Mouse (Mus musculus): Measurements from ENCODE around the gene Ankle2. TPM values are rescaled to one million over a fixed set of nuclear protein-coding genes. Genes with fewer than 3 reads are reported as not detected.

The Ankle2 gene
- polyA plus RNA-seq, 1 experiment from 2014 or later, result 32.0 TPM

DNA sequence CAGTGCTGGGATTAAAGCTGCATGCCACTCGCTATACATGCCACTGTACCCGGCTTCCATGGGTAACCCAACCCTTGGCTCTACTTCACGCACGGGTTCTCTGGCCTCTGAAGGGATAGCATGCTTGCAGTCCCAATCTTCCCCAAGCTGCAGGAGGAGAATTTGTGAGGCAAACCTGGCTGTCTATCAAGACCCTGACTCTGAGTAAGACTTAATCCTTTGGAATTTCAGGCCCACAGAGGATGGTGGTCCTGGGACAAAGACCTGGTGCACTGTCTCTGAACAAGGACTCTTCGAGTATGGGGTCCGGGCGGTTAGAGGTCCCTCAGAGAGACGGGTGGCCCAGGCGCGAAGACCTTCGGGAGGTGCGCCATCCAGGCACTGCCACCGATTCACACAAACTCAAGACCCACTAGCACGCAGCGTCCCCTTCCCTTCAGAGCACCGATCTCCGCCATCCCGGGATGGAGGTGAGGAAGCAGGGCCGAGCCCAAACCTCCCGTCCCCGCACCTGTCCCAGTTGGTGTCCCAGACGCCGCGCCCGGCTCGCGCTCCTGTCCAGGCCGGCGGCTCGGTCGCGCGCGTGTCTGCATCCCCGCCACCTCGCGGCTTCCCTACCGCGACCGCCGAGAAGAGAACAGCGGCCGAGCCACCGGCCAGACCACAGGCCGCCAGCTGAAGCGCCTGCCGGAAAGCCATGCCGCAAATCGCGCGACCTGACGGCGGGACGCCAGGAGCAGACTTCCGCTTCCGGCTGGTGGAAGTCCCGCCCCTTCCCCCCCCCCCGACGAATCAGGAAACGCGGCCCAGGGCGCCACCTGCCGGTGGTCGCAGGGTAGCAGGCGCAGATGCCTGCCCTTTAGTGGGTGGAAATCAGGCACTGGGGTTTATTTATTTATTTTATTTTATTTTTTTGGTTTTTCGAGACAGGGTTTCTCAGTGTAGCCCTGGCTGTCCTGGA lies 38.6 kb downstream of the Ankle2 start, which contains the start of gene Pgam5:
Gene Pgam5, minus strand, starts transcription at position 773 of the 961 bp plus-strand sequence.
- peaks cover 35% of the 10 kb centered on the region for H3K79me2 ChIP-seq (ENCODE audit: inconsistent target)

GRCm38 (mm10) chr5:110270242-110270641 lies 39.4 kb downstream of the Ankle2 start:
- WGBS (ENCODE audit: missing documents), result 100% methylated on average over 4 of the region's 6 CpGs

More for the DNA sequence above, 38.6 kb downstream of the Ankle2 start, which contains the start of gene Pgam5:
- Histone ChIP-seq H3K27ac (peak within 1 kb of the TSS; percentile 24; the same call in 1 of the 2 replicates), H3K36me3 (ENCODE audit: inconsistent target) (peaks cover 12% of the 10 kb centered on the region; the same call in 1 of the 2 replicates), H3K4me3 (ENCODE audit: inconsistent target) (peak within 1 kb of the TSS; percentile 91)
- WGBS (ENCODE audit: missing documents), result 3% methylated on average over 61 of the region's 66 CpGs

DNA sequence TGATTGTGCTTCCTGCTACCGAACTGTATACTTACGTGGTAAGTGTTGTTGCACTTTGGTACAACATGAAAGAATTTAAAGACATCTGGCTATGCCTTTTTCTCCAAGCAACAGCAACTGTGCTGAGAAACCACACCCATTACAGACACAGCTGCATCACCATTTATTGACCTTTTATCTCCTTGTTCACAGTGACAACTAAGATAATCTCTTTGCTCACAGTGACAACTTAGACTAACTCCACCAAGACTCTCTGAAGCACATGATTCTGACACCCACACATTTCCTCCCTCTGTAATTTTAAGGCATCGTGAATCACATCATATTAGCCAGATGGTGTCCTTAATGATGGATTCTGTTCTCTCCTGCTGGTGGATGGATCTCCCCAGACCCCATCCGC lies 43.3 kb downstream of the Ankle2 start:
- Histone ChIP-seq H3K27ac (no peak overlapping the region), H3K36me3 (ENCODE audit: inconsistent target) (no peaks in the 10 kb centered on the region), H3K4me3 (ENCODE audit: inconsistent target) (no peak overlapping the region), H3K79me2 (ENCODE audit: inconsistent target) (peaks cover 3% of the 10 kb centered on the region)
- WGBS (ENCODE audit: missing documents), result 96% methylated on average over 4 of the region's 4 CpGs

More at GRCm38 (mm10) chr5:110270242-110270641, 39.4 kb downstream of the Ankle2 start:
- peaks cover 35% of the 10 kb centered on the region for H3K79me2 ChIP-seq (ENCODE audit: inconsistent target)
- H3K4me3 ChIP-seq (ENCODE audit: inconsistent target), result no peak overlapping the region
- no peak overlapping the region for H3K27ac ChIP-seq
- H3K36me3 ChIP-seq (ENCODE audit: inconsistent target), result peaks cover 4% of the 10 kb centered on the region; the same call in 1 of the 2 replicates

DNA sequence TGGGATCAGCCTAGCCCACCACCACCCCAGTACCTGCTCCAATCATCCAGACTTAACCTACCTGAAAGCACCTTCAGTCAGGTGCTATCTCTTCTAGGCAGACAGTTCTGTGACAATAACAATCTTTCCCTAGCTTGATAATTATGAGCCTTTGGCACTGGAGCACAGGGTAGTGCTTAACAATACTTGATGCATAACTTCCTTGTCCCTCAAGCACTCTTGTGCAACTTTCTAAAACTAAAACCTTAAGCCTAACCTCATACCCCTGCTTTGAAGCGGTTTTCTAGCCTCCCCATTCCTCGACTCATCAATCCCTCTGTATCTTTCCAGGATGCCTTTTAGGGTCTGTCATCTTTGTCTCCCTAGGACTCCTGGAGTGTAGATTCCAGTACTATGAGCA lies 44.0 kb downstream of the Ankle2 start:
- Histone ChIP-seq H3K27ac (no peak overlapping the region), H3K4me3 (ENCODE audit: inconsistent target) (no peak overlapping the region), H3K36me3 (ENCODE audit: inconsistent target) (no peaks in the 10 kb centered on the region), H3K79me2 (ENCODE audit: inconsistent target) (no peaks in the 10 kb centered on the region)
- 87% methylated on average over 2 of the region's 2 CpGs for WGBS (ENCODE audit: missing documents)

DNA sequence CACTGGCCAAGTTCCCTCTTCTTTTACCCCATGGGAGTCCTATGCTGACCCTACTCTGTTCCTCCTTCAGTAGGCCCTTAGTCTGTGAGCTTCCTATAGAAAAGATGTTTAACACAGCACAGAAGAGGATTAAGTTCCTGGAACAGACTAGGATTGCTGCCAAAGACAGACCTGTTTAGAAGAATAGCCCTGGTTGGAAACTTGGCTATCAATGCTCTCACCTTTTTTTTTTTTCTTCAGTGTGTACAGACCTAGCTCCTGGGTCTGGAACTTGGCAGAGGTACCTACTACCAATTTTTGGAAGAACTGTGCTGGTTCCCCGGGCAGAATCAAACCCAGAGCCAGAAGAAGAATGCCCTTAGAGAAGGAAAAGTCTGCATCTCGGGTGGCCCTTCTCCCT lies 45.6 kb downstream of the Ankle2 start:
- no peaks in the 10 kb centered on the region for H3K36me3 ChIP-seq (ENCODE audit: inconsistent target)
- 86% methylated on average over 2 of the region's 2 CpGs for WGBS (ENCODE audit: missing documents)

GRCm38 (mm10) chr5:110276910-110277309 lies 46.1 kb downstream of the Ankle2 start:
- H3K4me3 ChIP-seq (ENCODE audit: inconsistent target), result no peak overlapping the region
- 100% methylated on average over 1 of the region's 1 CpGs for WGBS (ENCODE audit: missing documents)
- H3K27ac ChIP-seq, result no peak overlapping the region
- H3K79me2 ChIP-seq (ENCODE audit: inconsistent target), result no peaks in the 10 kb centered on the region
- H3K36me3 ChIP-seq (ENCODE audit: inconsistent target), result no peaks in the 10 kb centered on the region

More for the DNA sequence above, 45.6 kb downstream of the Ankle2 start:
- H3K79me2 ChIP-seq (ENCODE audit: inconsistent target), result no peaks in the 10 kb centered on the region
- no peak overlapping the region for H3K4me3 ChIP-seq (ENCODE audit: inconsistent target)
- no peak overlapping the region for H3K27ac ChIP-seq

DNA sequence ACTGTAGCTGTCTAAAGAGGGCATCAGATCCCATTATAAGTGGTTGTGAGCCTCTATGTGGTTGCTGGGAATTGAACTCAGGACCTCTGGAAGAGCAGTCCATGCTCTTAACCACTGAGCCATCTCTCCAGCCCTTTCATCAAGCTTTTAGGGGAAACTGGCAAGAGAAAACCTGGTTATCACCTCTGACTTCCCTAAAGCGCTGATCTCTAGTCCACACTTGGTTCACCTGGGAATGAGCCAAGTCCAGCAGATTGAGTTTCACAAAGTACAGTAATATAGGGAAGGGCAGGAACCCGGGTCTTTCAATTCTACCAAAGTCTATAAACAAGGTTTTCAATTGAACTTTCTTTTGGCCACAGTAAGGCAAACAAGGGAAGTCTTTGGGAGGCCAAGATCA lies 51.2 kb downstream of the Ankle2 start:
- H3K36me3 ChIP-seq (ENCODE audit: inconsistent target), result no peaks in the 10 kb centered on the region
- 86% methylated on average over 2 of the region's 2 CpGs for WGBS (ENCODE audit: missing documents)
- H3K27ac ChIP-seq, result no peak overlapping the region
- H3K4me3 ChIP-seq (ENCODE audit: inconsistent target), result no peak overlapping the region
- H3K79me2 ChIP-seq (ENCODE audit: inconsistent target), result no peaks in the 10 kb centered on the region

GRCm38 (mm10) chr5:110284536-110284935 lies 53.7 kb downstream of the Ankle2 start:
- Histone ChIP-seq H3K79me2 (ENCODE audit: inconsistent target) (no peaks in the 10 kb centered on the region), H3K27ac (no peak overlapping the region), H3K4me3 (ENCODE audit: inconsistent target) (peak overlapping the region; percentile 59), H3K36me3 (ENCODE audit: inconsistent target) (no peaks in the 10 kb centered on the region)
- 0% methylated on average over 4 of the region's 4 CpGs for WGBS (ENCODE audit: missing documents)

DNA sequence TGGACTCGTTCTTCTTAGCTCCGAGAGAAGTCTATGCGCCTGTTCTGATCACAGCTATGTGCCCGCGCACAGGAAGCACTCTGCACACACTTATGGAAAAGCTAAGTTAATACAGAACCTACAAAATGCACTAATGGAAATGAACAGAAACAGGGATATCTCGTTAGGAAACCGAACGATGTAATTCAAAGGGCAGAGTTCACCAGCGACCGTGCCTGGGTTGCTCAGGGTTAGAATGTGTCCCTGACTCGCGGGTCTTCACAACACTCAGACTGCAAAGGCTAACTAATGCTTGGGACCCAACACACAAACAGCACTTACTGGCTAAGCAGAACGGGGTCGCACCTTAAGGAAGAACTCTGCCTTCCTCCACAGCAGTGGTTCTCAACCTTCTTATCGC lies 54.4 kb downstream of the Ankle2 start:
- peak overlapping the region; percentile 59 for H3K4me3 ChIP-seq (ENCODE audit: inconsistent target)
- no peaks in the 10 kb centered on the region for H3K36me3 ChIP-seq (ENCODE audit: inconsistent target)
- H3K79me2 ChIP-seq (ENCODE audit: inconsistent target), result no peaks in the 10 kb centered on the region
- H3K27ac ChIP-seq, result no peak overlapping the region
- WGBS (ENCODE audit: missing documents), result 2% methylated on average over 15 of the region's 15 CpGs

DNA sequence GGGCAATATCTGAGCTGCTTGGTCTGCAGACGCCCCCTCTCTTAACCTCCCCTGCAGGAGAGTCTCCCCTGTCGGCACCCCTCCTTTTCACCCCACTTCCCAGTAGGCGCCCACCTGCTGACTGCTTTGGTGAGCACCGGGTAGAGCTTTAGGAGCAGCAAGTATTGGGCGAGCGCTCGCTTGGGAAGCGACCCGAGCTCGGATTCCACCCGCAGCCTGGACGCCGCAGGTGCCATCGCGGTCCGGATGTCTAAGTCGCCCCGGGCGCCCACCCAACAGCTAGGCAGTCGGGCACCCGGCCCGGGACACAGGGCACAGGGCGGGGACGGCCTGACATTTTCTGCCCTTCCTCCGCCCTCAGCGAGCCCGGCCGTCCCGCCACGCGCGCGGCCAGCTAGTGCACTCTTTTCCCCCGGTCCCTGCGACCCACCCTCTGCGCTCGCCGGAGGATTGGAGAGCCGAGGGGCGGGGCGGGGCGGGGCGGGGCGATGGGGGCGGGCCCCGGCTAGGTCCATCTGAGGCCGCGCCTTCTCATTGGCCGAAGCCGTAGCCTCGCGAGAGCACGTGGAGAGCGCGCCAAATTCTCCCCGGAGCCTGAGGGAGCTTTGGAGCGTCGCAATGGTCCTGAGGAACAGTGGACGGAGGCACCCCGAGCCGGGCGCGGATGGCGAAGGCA lies 55.1 kb downstream of the Ankle2 start, which contains the start of the genes Pxmp2 and Pole:
Gene Pxmp2, minus strand, starts transcription at position 417 of the 676 bp plus-strand sequence.
Gene Pole, plus strand, starts transcription at position 537 of the 676 bp plus-strand sequence.
- H3K4me3 ChIP-seq (ENCODE audit: inconsistent target), result peak within 1 kb of the TSS; percentile 59
- no peaks in the 10 kb centered on the region for H3K36me3 ChIP-seq (ENCODE audit: inconsistent target)
- WGBS (ENCODE audit: missing documents), result under 1% methylated on average over 63 of the region's 64 CpGs
- H3K27ac ChIP-seq, result no peak within 1 kb of the TSS
- H3K79me2 ChIP-seq (ENCODE audit: inconsistent target), result no peaks in the 10 kb centered on the region

DNA sequence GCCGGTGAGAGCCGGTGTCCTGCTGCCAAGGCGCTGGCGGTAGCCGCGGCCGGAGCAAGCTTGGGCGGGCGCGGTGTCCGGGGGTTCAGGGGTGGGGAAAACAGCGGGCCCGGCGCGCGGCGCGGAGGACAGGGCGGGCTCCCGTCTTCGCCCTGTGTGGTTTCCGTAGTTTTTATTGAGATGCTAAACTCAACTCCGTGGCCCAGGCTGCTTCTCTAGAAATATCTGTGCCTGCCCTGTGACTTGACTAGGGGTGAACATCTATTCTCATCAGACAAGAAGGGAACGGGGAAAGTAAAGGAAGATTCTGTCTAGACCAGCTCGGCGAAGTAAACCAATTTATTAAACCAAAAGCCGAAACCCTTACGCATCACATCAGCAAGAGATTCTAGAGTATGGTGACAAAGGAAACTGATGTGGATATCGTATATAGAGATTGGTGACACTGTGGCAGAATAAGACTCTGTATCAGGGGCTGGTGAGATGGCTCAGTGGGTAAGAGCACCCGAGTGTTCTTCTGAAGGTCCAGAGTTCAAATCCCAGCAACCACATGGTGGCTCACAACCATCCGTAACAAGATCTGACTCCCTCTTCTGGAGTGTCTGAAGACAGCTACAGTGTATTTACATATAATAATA lies 55.8 kb downstream of the Ankle2 start:
- 2% methylated on average over 28 of the region's 31 CpGs for WGBS (ENCODE audit: missing documents)
- no peak overlapping the region for H3K27ac ChIP-seq
- no peaks in the 10 kb centered on the region for H3K36me3 ChIP-seq (ENCODE audit: inconsistent target)
- H3K4me3 ChIP-seq (ENCODE audit: inconsistent target), result peak overlapping the region; percentile 50
- no peaks in the 10 kb centered on the region for H3K79me2 ChIP-seq (ENCODE audit: inconsistent target)

GRCm38 (mm10) chr5:110287084-110287475 lies 56.3 kb downstream of the Ankle2 start:
- Histone ChIP-seq H3K79me2 (ENCODE audit: inconsistent target) (no peaks in the 10 kb centered on the region), H3K4me3 (ENCODE audit: inconsistent target) (peak overlapping the region; percentile 50), H3K36me3 (ENCODE audit: inconsistent target) (no peaks in the 10 kb centered on the region), H3K27ac (no peak overlapping the region)
- WGBS (ENCODE audit: missing documents), result 65% methylated on average over 2 of the region's 2 CpGs

- Histone ChIP-seq H3K4me3 (ENCODE audit: inconsistent target) (no peak overlapping the region), H3K79me2 (ENCODE audit: inconsistent target) (no peaks in the 10 kb centered on the region), H3K36me3 (ENCODE audit: inconsistent target) (no peaks in the 10 kb centered on the region), H3K27ac (no peak overlapping the region)
- WGBS (ENCODE audit: missing documents), result 92% methylated on average over 1 of the region's 1 CpGs
These were observed 60.8 kb downstream of the Ankle2 start for GRCm38 (mm10) chr5:110291649-110292048.

DNA sequence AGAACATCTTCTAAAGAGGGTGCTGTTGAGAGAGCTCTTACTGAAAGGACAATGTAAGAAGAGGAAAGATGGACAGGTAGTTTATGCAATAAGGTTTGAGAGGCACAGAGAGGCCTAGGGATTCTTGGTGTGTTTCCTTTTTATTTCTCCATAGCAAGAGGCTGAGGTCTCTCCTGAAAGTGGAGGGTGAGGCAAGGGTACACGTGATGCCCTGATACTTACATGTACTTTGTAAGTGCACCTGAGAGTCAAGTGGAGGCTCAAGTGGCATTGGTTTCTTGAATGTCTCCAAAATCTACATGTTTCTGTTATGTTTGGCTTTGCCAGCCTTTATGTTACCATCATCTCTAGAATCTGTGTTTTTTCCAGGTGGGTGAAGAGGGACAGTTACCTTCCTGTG lies 65.8 kb downstream of the Ankle2 start:
- WGBS (ENCODE audit: missing documents), result 100% methylated on average over 1 of the region's 1 CpGs
- H3K27ac ChIP-seq, result no peak overlapping the region
- no peaks in the 10 kb centered on the region for H3K36me3 ChIP-seq (ENCODE audit: inconsistent target)
- no peaks in the 10 kb centered on the region for H3K79me2 ChIP-seq (ENCODE audit: inconsistent target)
- no peak overlapping the region for H3K4me3 ChIP-seq (ENCODE audit: inconsistent target)
